Mouse (Mus musculus) urinary bladder, postnatal 14 days (tissue): ENCODE results near the gene Col23a1.
"Not testable (repeated sequence)": the region's sequence is repeated elsewhere in the genome, so short reads cannot be mapped to it uniquely, and the experiment has no call there.

Source experiments
- DNase-seq: peaks from one replicate; pipeline ENCODE4 v3.0.0; 2021; ENCODE audit warnings: low spot score

Col23a1 gene

DNA sequence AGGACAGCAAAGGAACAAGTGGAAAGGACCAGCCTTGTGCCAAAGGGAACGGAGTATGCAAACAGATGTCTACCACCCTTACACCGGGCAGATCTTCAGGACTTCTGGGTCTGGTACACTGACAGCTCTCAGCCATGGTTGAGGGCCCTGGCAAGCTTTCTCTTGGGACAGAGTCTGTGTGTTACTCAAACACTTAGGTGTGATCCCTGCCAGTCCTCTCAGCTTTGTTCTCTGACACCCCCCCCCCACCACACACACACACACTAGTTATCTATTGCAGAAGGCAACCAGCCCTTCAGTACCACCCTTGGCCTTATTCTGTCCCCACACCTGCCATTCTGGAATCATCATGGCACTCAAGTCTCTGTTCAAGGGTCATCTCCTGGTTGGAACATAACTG lies 332.1 kb downstream of the Col23a1 start:
- no peak for DNase-seq

DNA sequence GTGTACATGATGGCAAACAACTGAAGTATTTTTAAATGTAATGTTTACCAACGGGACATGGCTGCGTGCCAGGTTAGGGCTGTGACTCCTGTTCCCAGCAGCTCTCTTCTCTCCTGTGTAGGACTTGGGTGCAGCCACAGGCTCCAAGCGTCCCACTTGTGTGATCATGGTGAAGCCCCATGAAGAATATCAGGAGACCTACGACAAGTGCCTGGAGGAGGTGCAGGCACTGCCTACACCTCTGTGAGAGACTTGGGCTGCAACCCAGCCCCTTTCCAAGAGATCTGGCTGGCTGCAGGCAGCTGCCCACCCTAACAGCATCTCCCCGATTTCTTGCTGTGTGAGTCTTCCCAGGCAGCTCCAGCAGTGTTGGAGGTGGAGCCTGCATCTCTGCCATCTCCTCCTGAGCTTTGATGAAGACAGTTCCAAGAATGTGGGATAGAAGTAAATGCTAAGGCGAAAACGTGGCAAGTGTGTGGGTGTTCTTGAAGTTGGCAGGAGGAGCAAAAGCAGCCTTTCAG lies 333.3 kb downstream of the Col23a1 start:
- no peak for DNase-seq

DNA sequence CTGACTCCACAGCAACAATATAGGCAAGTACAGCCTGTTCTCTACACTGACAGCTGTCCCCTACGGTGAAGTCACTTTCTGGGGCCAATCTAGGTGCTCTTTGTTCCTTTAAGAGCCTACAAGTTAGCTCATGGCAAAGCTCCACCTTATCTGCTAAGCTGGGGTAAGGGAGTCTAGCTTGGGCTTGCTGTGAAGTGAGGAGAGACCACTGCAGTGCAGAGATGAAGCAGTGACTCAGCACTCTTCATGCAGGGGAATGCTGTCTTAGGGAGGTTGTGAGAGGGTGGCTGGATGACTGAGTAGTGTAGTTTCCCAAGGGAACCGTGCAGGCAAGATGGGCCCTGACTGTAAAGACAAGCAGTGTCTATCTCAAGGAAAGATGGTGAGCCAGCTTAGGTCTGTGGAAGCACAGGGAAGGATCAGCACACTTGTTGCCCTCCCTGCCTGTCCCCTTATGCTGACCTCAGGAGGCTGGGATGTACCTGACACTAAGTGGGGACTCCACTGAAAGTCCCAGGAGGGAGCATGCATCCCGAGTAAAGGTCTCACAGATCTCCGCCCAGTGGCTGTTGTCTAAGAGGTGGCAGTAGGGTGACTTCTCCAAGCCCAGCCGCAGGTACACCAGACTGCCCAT lies 335.6 kb downstream of the Col23a1 start:
- no peak for DNase-seq

DNA sequence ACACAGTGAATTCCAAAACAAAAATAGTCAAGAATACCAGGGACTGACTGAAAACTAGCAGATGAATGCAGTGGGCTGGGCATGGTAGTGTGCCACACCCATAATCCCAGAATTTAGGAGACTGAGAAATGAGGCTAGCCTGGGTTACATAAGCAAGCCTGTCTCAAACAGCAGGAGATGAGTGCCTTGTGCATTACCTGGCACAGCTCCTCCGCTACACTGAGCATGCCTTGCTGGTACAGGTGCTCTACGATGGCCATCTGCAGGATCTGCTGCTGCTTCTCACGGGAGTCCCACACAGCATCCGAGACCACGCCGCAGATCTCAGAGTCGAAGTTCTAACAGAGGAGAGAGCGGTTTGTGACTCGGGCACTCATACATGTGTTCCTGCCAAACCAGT lies 337.7 kb downstream of the Col23a1 start:
- DNase-seq = no peak

DNA sequence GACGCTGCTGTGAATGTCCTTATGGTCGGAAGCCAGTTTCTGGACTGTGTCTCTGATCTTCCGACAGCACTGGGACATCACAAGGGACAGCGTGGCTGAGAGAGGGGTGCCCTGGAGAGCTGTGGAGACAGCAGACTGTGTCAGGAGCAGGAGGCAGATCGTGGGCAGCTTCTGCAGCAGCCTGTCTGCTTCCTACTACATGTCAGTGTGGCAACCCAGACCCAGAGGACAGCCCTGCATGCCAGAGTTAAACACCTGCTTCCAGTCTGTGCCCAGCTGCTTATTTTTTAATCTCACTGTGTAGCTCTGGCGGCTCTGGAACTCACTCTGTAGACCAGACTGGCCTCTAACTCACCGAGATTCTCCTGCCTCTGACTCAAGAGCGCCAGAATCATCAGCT lies 338.2 kb downstream of the Col23a1 start:
- no peak for DNase-seq

DNA sequence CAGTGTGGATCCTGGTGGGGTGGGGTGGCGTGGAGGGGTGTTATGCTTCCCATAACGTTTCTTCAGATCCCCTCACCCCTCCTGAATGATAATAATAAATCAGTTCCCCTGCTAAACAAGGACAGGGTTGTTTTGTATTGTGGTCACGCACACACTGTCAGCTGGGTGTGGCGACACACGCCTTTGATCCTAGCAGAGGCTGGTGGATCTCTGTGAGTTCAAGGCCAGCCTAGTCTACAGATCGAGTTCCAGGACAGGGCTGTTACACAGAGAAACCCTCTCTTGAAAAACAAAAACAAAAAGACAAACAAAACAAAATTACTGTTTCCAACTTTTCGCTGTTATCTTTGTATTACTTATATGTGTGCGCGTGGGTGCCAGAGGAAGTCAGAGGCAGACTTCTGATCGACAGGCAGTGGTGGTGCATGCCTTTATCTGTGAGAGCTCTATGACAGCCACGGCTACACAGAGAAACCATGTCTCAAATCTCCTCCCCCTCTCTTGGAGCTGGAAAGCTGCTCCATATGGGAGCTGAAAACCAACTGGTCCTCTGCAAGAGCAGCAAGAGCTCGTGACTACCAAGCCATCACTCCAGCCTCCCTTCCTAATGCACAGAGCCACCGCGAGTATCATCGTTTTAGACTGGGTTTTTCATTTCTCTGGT lies 340.1 kb downstream of the Col23a1 start:
- no peak for DNase-seq

DNA sequence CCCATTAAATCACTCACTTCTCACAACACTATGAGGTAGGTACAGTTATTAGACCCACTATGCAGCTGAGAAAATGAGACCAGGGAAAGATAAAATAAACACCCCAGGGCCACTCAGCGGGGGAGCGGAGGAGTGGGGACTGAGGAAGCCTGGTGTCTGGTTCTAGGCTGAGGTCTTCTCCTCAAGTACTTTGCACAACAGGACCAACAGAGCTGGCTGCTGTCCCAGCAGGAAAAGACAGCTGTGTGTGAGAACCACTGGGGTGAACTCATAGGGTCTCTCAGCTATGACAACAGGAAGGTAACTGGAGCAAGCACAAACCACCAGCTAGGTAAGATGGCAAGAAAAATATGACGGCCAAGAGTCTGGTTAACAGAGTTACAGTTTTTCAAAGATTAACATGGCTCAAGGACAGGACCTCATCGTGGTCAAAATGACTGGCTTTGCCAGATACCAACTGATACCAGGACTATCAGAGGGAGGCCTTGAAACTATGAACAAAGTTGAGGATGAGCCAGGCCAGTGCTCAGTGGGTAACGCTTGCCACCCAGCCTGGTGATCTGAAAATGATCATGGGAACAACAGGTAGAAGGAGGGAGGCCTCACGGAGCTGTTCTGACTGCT lies 342.5 kb downstream of the Col23a1 start:
- DNase-seq = no peak

DNA sequence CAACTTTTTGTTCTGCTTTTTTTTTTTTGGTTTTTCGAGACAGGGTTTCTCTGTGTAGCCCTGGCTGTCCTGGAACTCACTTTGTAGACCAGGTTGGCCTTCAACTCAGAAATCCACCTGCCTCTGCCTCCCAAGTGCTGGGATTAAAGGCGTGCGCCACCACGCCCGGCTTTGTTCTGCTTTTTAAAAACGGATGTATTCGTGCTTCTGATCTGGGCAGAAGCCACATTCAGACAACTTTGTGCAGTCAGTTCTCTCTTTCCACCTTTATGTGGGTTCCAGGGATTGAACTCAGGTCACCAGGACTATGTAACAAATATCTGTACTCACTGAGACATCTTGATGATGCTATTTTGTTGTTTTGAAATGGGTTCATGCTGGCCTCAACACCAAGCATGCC lies 343.5 kb downstream of the Col23a1 start:
- DNase-seq = not testable (repeated sequence)
